Mouse (Mus musculus): ENCODE data around the gene Myh14. TPM values are rescaled to one million over a fixed set of nuclear protein-coding genes. Genes with fewer than 3 reads are reported as not detected.
A peak's percentile ranks its signal among the peaks of the same experiment; 100 is the strongest.

Gene Myh14
- total and polyA plus RNA-seq, 2 experiments from 2014 or later: 1.4 to 2.9 TPM

GRCm38 (mm10) chr7:44568803-44569202 lies 101.8 kb downstream of the Myh14 start:
- H3K4me1 ChIP-seq (ENCODE audit: control insufficient read depth, insufficient read depth): no peaks in the 10 kb centered on the region
- H3K27ac ChIP-seq (ENCODE audit: low read depth): no peak overlapping the region
- no peaks in the 10 kb centered on the region for H3K9me3 ChIP-seq (replicated peaks; ENCODE audit: control insufficient read depth, low read length)
- no peak for ATAC-seq (ENCODE audit: insufficient read depth, low read depth)
- TF ChIP-seq EP300 (IDR thresholded peaks at IDR 0.05; ENCODE audit: low read depth) (no peak), CTCF (IDR thresholded peaks at IDR 0.05; ENCODE audit: low read depth) (no peak)
- H3K36me3 ChIP-seq (replicated peaks; ENCODE audit: control insufficient read depth, insufficient read depth, low read length): no peaks in the 10 kb centered on the region
- DNase-seq (ENCODE audit: low spot score): no peak
- no peak overlapping the region for H3K9ac ChIP-seq (replicated peaks; ENCODE audit: low read depth, low read length)
- H3K4me3 ChIP-seq (ENCODE audit: low read depth, low read length): no peak overlapping the region
- peaks cover 14% of the 10 kb centered on the region; the same call in 1 of the 2 replicates for H3K27me3 ChIP-seq (ENCODE audit: control insufficient read depth, insufficient read depth, low read length)
- WGBS: 62% methylated on average over 9 of the region's 9 CpGs
- H3K4me2 ChIP-seq (ENCODE audit: low read depth, low read length): no peak overlapping the region

DNA sequence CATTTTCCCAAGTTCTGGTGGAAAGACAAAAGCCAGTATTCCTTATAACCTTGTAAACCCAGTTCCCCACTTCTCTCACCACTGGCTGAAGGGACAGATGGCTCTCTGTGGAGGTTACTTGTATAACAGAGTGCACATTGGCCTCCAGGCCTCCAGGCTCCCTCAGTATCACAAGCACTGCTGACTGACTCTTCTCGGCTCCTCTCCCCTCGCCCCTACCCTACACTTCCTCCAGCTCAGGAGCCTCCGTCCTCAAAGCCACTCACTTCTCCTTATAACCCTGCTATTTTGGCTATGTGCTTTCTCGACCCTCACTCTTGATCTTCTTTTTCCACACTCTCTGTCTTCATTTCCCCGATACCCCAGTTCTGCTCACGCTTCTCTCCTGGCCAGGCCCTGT lies 105.2 kb downstream of the Myh14 start:
- Histone ChIP-seq H3K27ac (ENCODE audit: low read depth) (no peak overlapping the region), H3K4me2 (ENCODE audit: low read depth, low read length) (no peak overlapping the region), H3K9me3 (replicated peaks; ENCODE audit: control insufficient read depth, low read length) (no peaks in the 10 kb centered on the region), H3K4me1 (ENCODE audit: control insufficient read depth, insufficient read depth) (no peaks in the 10 kb centered on the region), H3K4me3 (ENCODE audit: low read depth, low read length) (no peak overlapping the region), H3K27me3 (ENCODE audit: control insufficient read depth, insufficient read depth, low read length) (peaks cover 14% of the 10 kb centered on the region; the same call in 1 of the 2 replicates), H3K36me3 (replicated peaks; ENCODE audit: control insufficient read depth, insufficient read depth, low read length) (no peaks in the 10 kb centered on the region), H3K9ac (replicated peaks; ENCODE audit: low read depth, low read length) (no peak overlapping the region)
- no peak for ATAC-seq (ENCODE audit: insufficient read depth, low read depth)
- WGBS: 55% methylated on average over 6 of the region's 6 CpGs
- DNase-seq (ENCODE audit: low spot score): no peak
- no peak for TF ChIP-seq CTCF (IDR thresholded peaks at IDR 0.05; ENCODE audit: low read depth)
- no peak for TF ChIP-seq EP300 (IDR thresholded peaks at IDR 0.05; ENCODE audit: low read depth)

GRCm38 (mm10) chr7:44564486-44564885 lies 106.2 kb downstream of the Myh14 start:
- H3K27ac ChIP-seq (ENCODE audit: low read depth): no peak overlapping the region
- ATAC-seq (ENCODE audit: insufficient read depth, low read depth): no peak
- no peaks in the 10 kb centered on the region for H3K9me3 ChIP-seq (replicated peaks; ENCODE audit: control insufficient read depth, low read length)
- 78% methylated on average over 10 of the region's 10 CpGs for WGBS
- no peak overlapping the region for H3K4me3 ChIP-seq (ENCODE audit: low read depth, low read length)
- H3K4me1 ChIP-seq (ENCODE audit: control insufficient read depth, insufficient read depth): no peaks in the 10 kb centered on the region
- H3K36me3 ChIP-seq (replicated peaks; ENCODE audit: control insufficient read depth, insufficient read depth, low read length): no peaks in the 10 kb centered on the region
- TF ChIP-seq EP300 (IDR thresholded peaks at IDR 0.05; ENCODE audit: low read depth): no peak
- TF ChIP-seq CTCF (IDR thresholded peaks at IDR 0.05; ENCODE audit: low read depth): no peak
- DNase-seq (ENCODE audit: low spot score): no peak
- peaks cover 14% of the 10 kb centered on the region; the same call in 1 of the 2 replicates for H3K27me3 ChIP-seq (ENCODE audit: control insufficient read depth, insufficient read depth, low read length)
- no peak overlapping the region for H3K9ac ChIP-seq (replicated peaks; ENCODE audit: low read depth, low read length)
- no peak overlapping the region for H3K4me2 ChIP-seq (ENCODE audit: low read depth, low read length)

DNA sequence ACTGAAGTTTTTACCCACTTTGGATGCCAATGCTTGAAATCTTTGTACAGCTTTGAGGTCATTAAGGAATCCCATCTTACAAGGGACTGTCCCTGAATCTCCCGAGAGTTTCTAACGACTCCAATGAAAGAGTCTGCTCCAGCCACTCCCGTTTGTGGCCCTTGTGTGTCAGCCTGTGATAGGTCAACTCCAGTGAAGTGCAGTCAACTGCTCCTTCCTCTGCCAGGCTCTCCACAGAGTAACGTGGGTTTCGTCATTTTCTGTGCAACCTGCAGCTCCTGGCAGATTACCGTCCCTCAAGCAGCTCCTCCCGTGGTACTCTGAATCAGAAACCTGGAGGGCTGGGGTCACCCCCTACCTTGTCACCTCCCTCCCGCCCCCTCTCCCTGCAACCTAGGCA lies 107.4 kb downstream of the Myh14 start:
- WGBS: 34% methylated on average over 8 of the region's 8 CpGs
- TF ChIP-seq CTCF (IDR thresholded peaks at IDR 0.05; ENCODE audit: low read depth) (no peak), EP300 (IDR thresholded peaks at IDR 0.05; ENCODE audit: low read depth) (no peak)
- H3K4me3 ChIP-seq (ENCODE audit: low read depth, low read length): no peak overlapping the region
- no peak overlapping the region for H3K9ac ChIP-seq (replicated peaks; ENCODE audit: low read depth, low read length)
- peaks cover 7% of the 10 kb centered on the region; the same call in 1 of the 2 replicates for H3K27me3 ChIP-seq (ENCODE audit: control insufficient read depth, insufficient read depth, low read length)
- H3K4me2 ChIP-seq (ENCODE audit: low read depth, low read length): no peak overlapping the region
- DNase-seq (ENCODE audit: low spot score) (no peak), ATAC-seq (ENCODE audit: insufficient read depth, low read depth) (no peak)
- H3K36me3 ChIP-seq (replicated peaks; ENCODE audit: control insufficient read depth, insufficient read depth, low read length): no peaks in the 10 kb centered on the region
- H3K4me1 ChIP-seq (ENCODE audit: control insufficient read depth, insufficient read depth): no peaks in the 10 kb centered on the region
- no peak overlapping the region for H3K27ac ChIP-seq (ENCODE audit: low read depth)
- no peaks in the 10 kb centered on the region for H3K9me3 ChIP-seq (replicated peaks; ENCODE audit: control insufficient read depth, low read length)

DNA sequence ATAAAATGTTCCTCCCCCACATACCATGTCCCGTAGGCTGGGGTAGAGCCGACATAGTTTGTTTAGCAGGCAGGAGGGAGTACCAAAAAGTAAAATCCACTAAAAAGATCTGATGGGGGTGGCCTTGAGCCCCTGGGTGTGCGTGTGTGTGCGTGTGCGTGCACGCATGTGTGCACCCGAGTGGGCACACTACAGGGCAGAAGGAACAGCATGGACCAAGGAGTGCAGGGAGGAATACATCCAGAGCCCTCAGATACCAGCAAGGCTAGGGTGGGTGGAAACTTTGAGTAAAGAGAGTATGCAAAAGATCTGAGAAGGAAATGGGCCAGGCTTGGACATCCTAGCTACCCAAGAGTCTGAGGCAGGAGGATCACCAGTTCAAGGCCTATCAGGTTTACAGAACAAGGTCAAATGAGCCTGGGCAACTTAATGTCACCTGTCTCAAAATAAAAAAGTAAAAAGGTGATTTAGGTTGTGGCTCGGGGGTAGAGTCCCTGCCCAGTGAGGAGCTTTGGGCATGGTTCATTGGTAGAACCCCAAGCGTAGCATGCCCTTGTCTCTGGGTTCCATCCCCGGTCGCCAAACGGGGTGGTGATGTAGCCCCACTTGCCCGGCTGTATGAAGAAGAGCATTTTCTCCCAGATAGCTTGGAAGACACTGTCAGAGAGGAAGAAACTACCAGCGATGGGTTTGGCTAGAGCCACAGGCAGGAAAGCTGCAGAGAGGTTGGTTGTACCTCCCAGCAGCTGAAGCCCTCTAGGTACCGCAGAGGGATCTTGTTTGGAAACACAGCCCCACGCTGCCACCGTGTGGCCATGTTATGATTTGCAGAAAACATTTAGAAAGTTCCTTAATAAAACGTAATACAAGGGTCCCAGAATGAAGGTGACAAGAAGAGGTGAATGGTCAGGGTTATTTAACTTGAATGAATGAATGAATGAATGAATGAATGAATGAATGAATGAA lies 109.9 kb downstream of the Myh14 start:
- ATAC-seq (ENCODE audit: insufficient read depth, low read depth): no peak
- 50% methylated on average over 18 of the region's 18 CpGs for WGBS

More for the DNA sequence above, 109.9 kb downstream of the Myh14 start:
- no peak for TF ChIP-seq EP300 (IDR thresholded peaks at IDR 0.05; ENCODE audit: low read depth)
- TF ChIP-seq CTCF (IDR thresholded peaks at IDR 0.05; ENCODE audit: low read depth): peak; percentile 81
- H3K9me3 ChIP-seq (replicated peaks; ENCODE audit: control insufficient read depth, low read length): no peaks in the 10 kb centered on the region
- no peaks in the 10 kb centered on the region for H3K4me1 ChIP-seq (ENCODE audit: control insufficient read depth, insufficient read depth)
- H3K36me3 ChIP-seq (replicated peaks; ENCODE audit: control insufficient read depth, insufficient read depth, low read length): no peaks in the 10 kb centered on the region
- no peak overlapping the region for H3K27ac ChIP-seq (ENCODE audit: low read depth)
- H3K9ac ChIP-seq (replicated peaks; ENCODE audit: low read depth, low read length): no peak overlapping the region
- peaks cover 7% of the 10 kb centered on the region; the same call in 1 of the 2 replicates for H3K27me3 ChIP-seq (ENCODE audit: control insufficient read depth, insufficient read depth, low read length)
- DNase-seq (ENCODE audit: low spot score): peak; percentile 70
- no peak overlapping the region for H3K4me2 ChIP-seq (ENCODE audit: low read depth, low read length)
- H3K4me3 ChIP-seq (ENCODE audit: low read depth, low read length): no peak overlapping the region

All from heart, postnatal 0 days (tissue).